Mouse (Mus musculus): ENCODE results near the gene Slc1a6. TPM values are rescaled to one million over a fixed set of nuclear protein-coding genes. Genes with fewer than 3 reads are reported as not detected.
"Not testable (repeated sequence)": the region's sequence is repeated elsewhere in the genome, so short reads cannot be mapped to it uniquely, and the experiment has no call there.

Gene Slc1a6
- polyA plus RNA-seq, 1 experiment = not detected

- Histone ChIP-seq H3K4me1 (ENCODE audit: control insufficient read depth, insufficient read depth, insufficient read length, low read length) (no peaks in the 10 kb centered on the region), H3K4me3 (ENCODE audit: insufficient read depth, low read depth, low read length) (no peak overlapping the region), H3K27ac (replicated peaks; ENCODE audit: low read depth, low read length) (no peak overlapping the region)
Measured at GRCm38 (mm10) chr10:78801449-78801848, 21.2 kb downstream of the Slc1a6 start.

GRCm38 (mm10) chr10:78812358-78813060 lies 32.2 kb downstream of the Slc1a6 start:
- Histone ChIP-seq H3K4me3 (ENCODE audit: insufficient read depth, low read depth, low read length) (no peak overlapping the region), H3K27ac (replicated peaks; ENCODE audit: low read depth, low read length) (no peak overlapping the region), H3K4me1 (ENCODE audit: control insufficient read depth, insufficient read depth, insufficient read length, low read length) (no peaks in the 10 kb centered on the region)

GRCm38 (mm10) chr10:78840456-78840855 lies 60.2 kb downstream of the Slc1a6 start:
- not testable (repeated sequence) for H3K4me1 ChIP-seq (ENCODE audit: control insufficient read depth, insufficient read depth, insufficient read length, low read length); H3K4me3 ChIP-seq (ENCODE audit: insufficient read depth, low read depth, low read length); H3K27ac ChIP-seq (replicated peaks; ENCODE audit: low read depth, low read length)

- Histone ChIP-seq H3K27ac (replicated peaks; ENCODE audit: low read depth, low read length) (no peak within 1 kb of the TSS), H3K4me1 (ENCODE audit: control insufficient read depth, insufficient read depth, insufficient read length, low read length) (no peaks in the 10 kb centered on the region), H3K4me3 (ENCODE audit: insufficient read depth, low read depth, low read length) (no peak within 1 kb of the TSS)
Measured at GRCm38 (mm10) chr10:78852066-78852465, 71.8 kb downstream of the Slc1a6 start, which contains the start of gene Olfr1356. Gene Olfr1356, minus strand, starts transcription at chr10:78852166.

Other genes with a start within 250 kb of the Slc1a6 start
- 18.4 and 30.2 TPM in 2 replicates for gene Ilvbl, start 206.2 kb upstream of the Slc1a6 start, polyA plus RNA-seq (2012; ENCODE audit: insufficient read depth, insufficient read length, missing spikeins)
- gene Syde1, start 188.5 kb upstream of the Slc1a6 start, polyA plus RNA-seq (2012; ENCODE audit: insufficient read depth, insufficient read length, missing spikeins) = 16.9 and 18.4 TPM in 2 replicates
- not detected in 2 replicates for gene Olfr1357, start 162.4 kb upstream of the Slc1a6 start, polyA plus RNA-seq (2012; ENCODE audit: insufficient read depth, insufficient read length, missing spikeins)
- not detected in 2 replicates for gene Casp14, start 62.2 kb upstream of the Slc1a6 start, polyA plus RNA-seq (2012; ENCODE audit: insufficient read depth, insufficient read length, missing spikeins)
- not detected in 2 replicates for gene Ccdc105, start 27.4 kb upstream of the Slc1a6 start, polyA plus RNA-seq (2012; ENCODE audit: insufficient read depth, insufficient read length, missing spikeins)
- not detected in 2 replicates for gene Olfr1356, start 71.7 kb downstream of the Slc1a6 start, polyA plus RNA-seq (2012; ENCODE audit: insufficient read depth, insufficient read length, missing spikeins)
- gene Olfr1355, start 95.0 kb downstream of the Slc1a6 start, polyA plus RNA-seq (2012; ENCODE audit: insufficient read depth, insufficient read length, missing spikeins) = not detected in 2 replicates
- gene Olfr1354, start 132.7 kb downstream of the Slc1a6 start, polyA plus RNA-seq (2012; ENCODE audit: insufficient read depth, insufficient read length, missing spikeins) = not detected in 2 replicates
- gene Olfr8, start 170.1 kb downstream of the Slc1a6 start, polyA plus RNA-seq (2012; ENCODE audit: insufficient read depth, insufficient read length, missing spikeins) = not detected in 2 replicates
- not detected in 2 replicates for gene Olfr1353, start 182.8 kb downstream of the Slc1a6 start, polyA plus RNA-seq (2012; ENCODE audit: insufficient read depth, insufficient read length, missing spikeins)
- not detected in 2 replicates for gene Olfr1352, start 200.6 kb downstream of the Slc1a6 start, polyA plus RNA-seq (2012; ENCODE audit: insufficient read depth, insufficient read length, missing spikeins)
- gene Olfr1351, start 232.0 kb downstream of the Slc1a6 start, polyA plus RNA-seq (2012; ENCODE audit: insufficient read depth, insufficient read length, missing spikeins) = not detected in 2 replicates
- not detected in 2 replicates for gene Olfr57, start 248.2 kb downstream of the Slc1a6 start, polyA plus RNA-seq (2012; ENCODE audit: insufficient read depth, insufficient read length, missing spikeins)